Mouse (Mus musculus) small intestine, adult 2 months (tissue): ENCODE measurements around the gene Tmco4.

Source experiments
- CTCF ChIP-seq: fragments of 200-500 bp; IDR thresholded peaks from 2 replicates; pipeline ENCODE4 v1.5.1; 2012; ENCODE audit warnings: low read depth, mild to moderate bottlenecking, control low read depth, inconsistent platforms, low read length, moderate library complexity, mixed read lengths; ENCODE audit not compliant: insufficient replicate concordance, insufficient read length; ENCODE audit errors: extremely low read depth
- POLR2A ChIP-seq: fragments of 200-500 bp; IDR thresholded peaks from 2 replicates; pipeline ENCODE4 v1.6.1; 2012; ENCODE audit warnings: low read depth, mild to moderate bottlenecking, control low read depth, inconsistent platforms, low read length, moderate library complexity

- TF ChIP-seq CTCF (no peak), POLR2A (no peak)
Observed at GRCm38 (mm10) chr4:139018976-139019375, 46.3 kb downstream of the Tmco4 start.
